10 mouse cellular contexts compared by ENCODE assay signal in the genomic region with DNA sequence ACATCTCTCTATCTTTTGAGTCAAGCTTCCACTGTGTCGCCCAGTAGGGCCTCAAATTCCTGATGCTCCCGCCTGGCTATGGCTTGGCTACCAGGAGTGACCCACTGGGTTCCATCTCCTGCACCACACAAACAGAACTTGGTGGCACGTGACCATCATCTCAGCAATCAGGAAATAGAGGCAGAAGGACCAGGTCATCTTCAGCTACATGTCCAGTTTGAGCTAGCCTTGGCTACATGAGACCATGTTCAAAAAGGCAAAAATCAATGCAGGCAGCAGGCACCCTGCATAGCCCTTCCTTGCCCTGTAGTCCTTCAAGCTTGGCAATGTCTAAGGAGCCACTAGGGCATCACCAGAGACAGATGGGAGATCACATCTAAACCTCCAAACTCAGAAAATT. TPM values are rescaled to one million over a fixed set of nuclear protein-coding genes. Genes with fewer than 3 reads are reported as not detected.
A peak's percentile ranks its signal among the peaks of the same experiment; 100 is the strongest.
DNase-seq lines count a peak whose midpoint lies in the region; ATAC-seq and TF ChIP-seq lines count a peak whose summit lies in the region.
"Had no signal": no experiment of that assay in that cellular context is flagged by ENCODE, and none has a peak within 500 bp of the region (broad histone marks: within the 10 kb centered on the region; RNA-seq: fewer than 3 reads in every experiment).

No protein-coding gene starts in this region.

- DNase-seq in gastrocnemius, adult 2 months, result no peak
- DNase-seq in gastrocnemius, postnatal 14 days, result no peak
- no peak for DNase-seq in lung, postnatal 14 days
- no peak for DNase-seq in thymus, postnatal 4 days
- DNase-seq in frontal cortex, postnatal 25 days (ENCODE audit: low spot score in 2 of 2), result no peak

- TF ChIP-seq POLR2A in small intestine, adult 2 months (IDR thresholded peaks at IDR 0.05; ENCODE audit: low read depth, low read length), result no peak

- intact Hi-C loops in gastrocnemius, adult 2 months (cut with DNase I), result no loop called here
- intact Hi-C loops in gastrocnemius, postnatal 14 days (cut with DNase I; ENCODE audit: low total_unique reads), result no loop called here

- H3K27ac ChIP-seq in gastrocnemius, adult 2 months, result peak overlapping the region; percentile 90
- H3K27ac ChIP-seq in lung, embryonic 15.5 days, result peak overlapping the region; percentile 93
- peak overlapping the region; percentile 93 for H3K27ac ChIP-seq in intestine, embryonic 16.5 days (ENCODE audit: low read length)
- H3K27ac ChIP-seq in small intestine, adult 2 months (ENCODE audit: insufficient read depth, low read depth, low read length), result peak overlapping the region; percentile 35; the same call in 1 of the 2 replicates

- peaks cover 35% of the 10 kb centered on the region for H3K4me1 ChIP-seq in lung, embryonic 15.5 days
- H3K4me1 ChIP-seq in intestine, embryonic 16.5 days (ENCODE audit: control insufficient read depth, insufficient read depth, low read length), result peaks cover 25% of the 10 kb centered on the region
- peaks cover 12% of the 10 kb centered on the region; the same call in 1 of the 2 replicates for H3K4me1 ChIP-seq in small intestine, adult 2 months (ENCODE audit: control insufficient read depth, insufficient read depth, insufficient read length, low read length)

- peak overlapping the region; percentile 75; the same call in 1 of the 2 replicates for H3K4me2 ChIP-seq in lung, embryonic 15.5 days
- H3K4me2 ChIP-seq in intestine, embryonic 16.5 days (ENCODE audit: low read depth, low read length), result no peak overlapping the region; the same call in 1 of the 2 replicates

- no peak overlapping the region for H3K9ac ChIP-seq in lung, embryonic 15.5 days
- no peak overlapping the region for H3K9ac ChIP-seq in intestine, embryonic 16.5 days (ENCODE audit: low read depth, low read length)

- 95% methylated on average over 3 of the region's 3 CpGs for WGBS in lung, embryonic 15.5 days
- WGBS in intestine, embryonic 16.5 days, result 93% methylated on average over 3 of the region's 3 CpGs
- WGBS in small intestine, adult 2 months, result 93% methylated on average over 3 of the region's 3 CpGs

- no peaks in the 10 kb centered on the region for H3K27me3 ChIP-seq in lung, embryonic 15.5 days
- H3K27me3 ChIP-seq in intestine, embryonic 16.5 days (replicated peaks; ENCODE audit: control insufficient read depth, insufficient read depth, low read length), result no peaks in the 10 kb centered on the region
- no peaks in the 10 kb centered on the region for H3K27me3 ChIP-seq in small intestine, adult 2 months (ENCODE audit: control insufficient read depth, insufficient read depth, low read length)

- no peaks in the 10 kb centered on the region for H3K9me3 ChIP-seq in lung, embryonic 15.5 days
- peaks cover 3% of the 10 kb centered on the region; the same call in 1 of the 2 replicates for H3K9me3 ChIP-seq in intestine, embryonic 16.5 days (ENCODE audit: control insufficient read depth, low read length)

- no peak for TF ChIP-seq CTCF in gastrocnemius, adult 2 months (IDR thresholded peaks at IDR 0.05)
- no peak for TF ChIP-seq CTCF in small intestine, adult 2 months (IDR thresholded peaks at IDR 0.05; ENCODE audit: extremely low read depth, insufficient read length, insufficient replicate concordance, low read depth, low read length)

- H3K36me3 ChIP-seq in lung, embryonic 15.5 days, result no peaks in the 10 kb centered on the region
- H3K36me3 ChIP-seq in intestine, embryonic 16.5 days (ENCODE audit: control insufficient read depth, insufficient read depth, low read length), result no peaks in the 10 kb centered on the region
- no peaks in the 10 kb centered on the region for H3K36me3 ChIP-seq in small intestine, adult 2 months (ENCODE audit: control insufficient read depth, insufficient read depth, low read length)

- ATAC-seq in lung, embryonic 15.5 days (ENCODE audit: borderline replicate concordance, extremely low read depth, low FRiP score, low TSS enrichment), result no peak
- no peak for ATAC-seq in intestine, embryonic 16.5 days
- ATAC-seq: activated CD4-positive, CD25-positive, alpha-beta regulatory T cell, adult 4 months had no signal

- no peak overlapping the region for H3K4me3 ChIP-seq in gastrocnemius, adult 2 months
- peak overlapping the region; percentile 42 for H3K4me3 ChIP-seq in lung, embryonic 15.5 days
- H3K4me3 ChIP-seq in intestine, embryonic 16.5 days (ENCODE audit: low read length), result peak overlapping the region; percentile 52; the same call in 1 of the 2 replicates
- no peak overlapping the region for H3K4me3 ChIP-seq in small intestine, adult 2 months (ENCODE audit: low read depth, low read length)

RNA-seq across cellular contexts. Expression of gene Ptbp1, which starts 14.1 kb away (rescaled TPM):
- total RNA-seq in gastrocnemius, adult 2 months (2021), result 10 to 100 TPM; 18.8 to 25.1 TPM
- total RNA-seq in gastrocnemius, postnatal 14 days (2021), result 10 to 100 TPM; 40.3 to 48.1 TPM
- 367 and 368 TPM in 2 replicates for polyA plus RNA-seq in lung, embryonic 15.5 days (2015; fragmentation: Nextera tagmentation; extraction: Ambion mirVana)
- 295 and 302 TPM in 2 replicates for polyA plus RNA-seq in intestine, embryonic 16.5 days (2015; fragmentation: Nextera tagmentation; extraction: Ambion mirVana)
- polyA plus RNA-seq in small intestine, adult 2 months (2012; rRNA removed), result 150 and 285 TPM in 2 replicates

RNA-seq across cellular contexts. Expression of gene Misp, which starts 19.3 kb away (rescaled TPM):
- total RNA-seq in gastrocnemius, adult 2 months (2021), result not detected
- under 1 TPM in 1 of 2 experiments, not detected in 1; 0.35 TPM for total RNA-seq in gastrocnemius, postnatal 14 days (2021)
- polyA plus RNA-seq in lung, embryonic 15.5 days (2015; fragmentation: Nextera tagmentation; extraction: Ambion mirVana), result 7.7 and 10.2 TPM in 2 replicates
- 204 and 210 TPM in 2 replicates for polyA plus RNA-seq in intestine, embryonic 16.5 days (2015; fragmentation: Nextera tagmentation; extraction: Ambion mirVana)
- polyA plus RNA-seq in small intestine, adult 2 months (2012; rRNA removed), result 141 and 347 TPM in 2 replicates
- polyA plus RNA-seq: activated CD4-positive, CD25-positive, alpha-beta regulatory T cell, adult 4 months had no signal

RNA-seq across cellular contexts. Expression of gene Prtn3, which starts 34.2 kb away (rescaled TPM):
- not detected for total RNA-seq in gastrocnemius, adult 2 months (2021)
- not detected for total RNA-seq in gastrocnemius, postnatal 14 days (2021)
- polyA plus RNA-seq in lung, embryonic 15.5 days (2015; fragmentation: Nextera tagmentation; extraction: Ambion mirVana), result 3.7 and 3.8 TPM in 2 replicates
- polyA plus RNA-seq in intestine, embryonic 16.5 days (2015; fragmentation: Nextera tagmentation; extraction: Ambion mirVana), result 2.7 and 2.8 TPM in 2 replicates
- 1.6 and 2.1 TPM in 2 replicates for polyA plus RNA-seq in small intestine, adult 2 months (2012; rRNA removed)
- polyA plus RNA-seq: activated CD4-positive, CD25-positive, alpha-beta regulatory T cell, adult 4 months had no signal

RNA-seq across cellular contexts. Expression of gene Plppr3, which starts 34.3 kb away (rescaled TPM):
- under 1 TPM in 1 of 2 experiments, not detected in 1; 0.17 TPM for total RNA-seq in gastrocnemius, adult 2 months (2021)
- total RNA-seq in gastrocnemius, postnatal 14 days (2021), result under 1 TPM; 0.09 to 0.29 TPM
- polyA plus RNA-seq in lung, embryonic 15.5 days (2015; fragmentation: Nextera tagmentation; extraction: Ambion mirVana), result 29.1 and 32.4 TPM in 2 replicates
- polyA plus RNA-seq in intestine, embryonic 16.5 days (2015; fragmentation: Nextera tagmentation; extraction: Ambion mirVana), result 25.5 and 28.2 TPM in 2 replicates
- polyA plus RNA-seq in small intestine, adult 2 months (2012; rRNA removed), result 2.8 and 5.3 TPM in 2 replicates

RNA-seq across cellular contexts. Expression of gene Elane, which starts 46.0 kb away (rescaled TPM):
- not detected for total RNA-seq in gastrocnemius, adult 2 months (2021)
- not detected for total RNA-seq in gastrocnemius, postnatal 14 days (2021)
- 0.25 and 0.72 TPM in 2 replicates for polyA plus RNA-seq in lung, embryonic 15.5 days (2015; fragmentation: Nextera tagmentation; extraction: Ambion mirVana)
- polyA plus RNA-seq in intestine, embryonic 16.5 days (2015; fragmentation: Nextera tagmentation; extraction: Ambion mirVana), result 0.42 and 2.4 TPM in 2 replicates
- 0.72 TPM in 1 of 2 replicates, not detected in the other for polyA plus RNA-seq in small intestine, adult 2 months (2012; rRNA removed)
- total RNA-seq: layer of hippocampus, postnatal 14 days had no signal
- polyA plus RNA-seq: activated CD4-positive, CD25-positive, alpha-beta regulatory T cell, adult 4 months had no signal

Comparison
In these comparisons a context has a peak if more than half of its experiments do, and no peak if none do; other contexts are left out.
1. H3K27ac ChIP-seq: peak in every context shown above with its lines; median percentile 93 in lung, embryonic 15.5 days; 93 in intestine, embryonic 16.5 days; 90 in gastrocnemius, adult 2 months; 35 in small intestine, adult 2 months.
2. H3K4me3 ChIP-seq: peak in lung, embryonic 15.5 days (single experiment) and intestine, embryonic 16.5 days (single experiment); none in gastrocnemius, adult 2 months (single experiment) and small intestine, adult 2 months (single experiment).
3. RNA of gene Misp, which starts 19.3 kb away (polyA plus RNA-seq): 141 to 347 TPM in small intestine, adult 2 months and 204 to 210 TPM in intestine, embryonic 16.5 days; 7.7 to 10.2 TPM in lung, embryonic 15.5 days; every median in the first group is over 10 times any median in the second.